Mouse (Mus musculus): Measurements from ENCODE around the gene Tmem41b. TPM values are rescaled to one million over a fixed set of nuclear protein-coding genes. Genes with fewer than 3 reads are reported as not detected.
"Not testable (repeated sequence)": the region's sequence is repeated elsewhere in the genome, so short reads cannot be mapped to it uniquely, and the experiment has no call there.

Gene Tmem41b
- 68.7 and 70.1 TPM in 2 replicates for polyA plus RNA-seq (2015; fragmentation: Nextera tagmentation; extraction: Ambion mirVana)

- H3K4me1 ChIP-seq; H3K36me3 ChIP-seq; ATAC-seq (ENCODE audit: insufficient read depth, low FRiP score, low read depth); H3K27me3 ChIP-seq (replicated peaks); H3K9me3 ChIP-seq: not testable (repeated sequence)
- Histone ChIP-seq H3K27ac (peak within 1 kb of the TSS; percentile 86), H3K4me3 (replicated peaks) (peak within 1 kb of the TSS; percentile 61), H3K4me2 (peak within 1 kb of the TSS; percentile 64), H3K9ac (peak within 1 kb of the TSS; percentile 49)
- WGBS, result 34% methylated on average over 6 of the region's 6 CpGs
Observed at GRCm38 (mm10) chr7:109986775-109987174, at the start of gene Tmem41b. Gene Tmem41b, minus strand, starts transcription at chr7:109986929.

- H3K27me3 ChIP-seq (replicated peaks), result no peaks in the 10 kb centered on the region
- no peaks in the 10 kb centered on the region for H3K4me1 ChIP-seq
- H3K9me3 ChIP-seq, result no peaks in the 10 kb centered on the region
- no peak for ATAC-seq (ENCODE audit: insufficient read depth, low FRiP score, low read depth)
- H3K36me3 ChIP-seq, result peaks cover 15% of the 10 kb centered on the region; the same call in 1 of the 2 replicates
- WGBS, result 81% methylated on average over 3 of the region's 3 CpGs
- no peak overlapping the region for H3K4me3 ChIP-seq (replicated peaks)
- H3K4me2 ChIP-seq, result no peak overlapping the region
- H3K27ac ChIP-seq, result no peak overlapping the region
- H3K9ac ChIP-seq, result no peak overlapping the region
Observed at GRCm38 (mm10) chr7:110030342-110030741, 43.6 kb upstream of the Tmem41b start.

GRCm38 (mm10) chr7:110028826-110029225 is 42.1 kb upstream of the Tmem41b start:
- H3K9me3 ChIP-seq, result no peaks in the 10 kb centered on the region
- no peaks in the 10 kb centered on the region for H3K27me3 ChIP-seq (replicated peaks)
- no peak overlapping the region for H3K4me2 ChIP-seq
- no peak overlapping the region for H3K4me3 ChIP-seq (replicated peaks)
- 76% methylated on average over 1 of the region's 1 CpGs for WGBS
- H3K36me3 ChIP-seq, result peaks cover 19% of the 10 kb centered on the region
- H3K4me1 ChIP-seq, result no peaks in the 10 kb centered on the region
- H3K9ac ChIP-seq, result no peak overlapping the region
- H3K27ac ChIP-seq, result no peak overlapping the region
- ATAC-seq (ENCODE audit: insufficient read depth, low FRiP score, low read depth), result no peak

GRCm38 (mm10) chr7:110026594-110026993 is 39.9 kb upstream of the Tmem41b start:
- H3K4me3 ChIP-seq (replicated peaks), result no peak overlapping the region
- H3K27ac ChIP-seq, result no peak overlapping the region
- H3K9me3 ChIP-seq, result no peaks in the 10 kb centered on the region
- no peaks in the 10 kb centered on the region for H3K4me1 ChIP-seq
- H3K36me3 ChIP-seq, result peaks cover 8% of the 10 kb centered on the region; the same call in 1 of the 2 replicates
- H3K4me2 ChIP-seq, result no peak overlapping the region
- WGBS, result 78% methylated on average over 2 of the region's 2 CpGs
- H3K27me3 ChIP-seq (replicated peaks), result no peaks in the 10 kb centered on the region
- ATAC-seq (ENCODE audit: insufficient read depth, low FRiP score, low read depth), result no peak
- H3K9ac ChIP-seq, result no peak overlapping the region

- WGBS, result 81% methylated on average over 1 of the region's 1 CpGs
Observed at GRCm38 (mm10) chr7:110023553-110023952, 36.8 kb upstream of the Tmem41b start.

GRCm38 (mm10) chr7:110018631-110019482 is 32.1 kb upstream of the Tmem41b start:
- ATAC-seq (ENCODE audit: insufficient read depth, low FRiP score, low read depth), result peak; percentile 70
- Histone ChIP-seq H3K27me3 (replicated peaks) (no peaks in the 10 kb centered on the region), H3K4me3 (replicated peaks) (peak overlapping the region; percentile 86), H3K9me3 (no peaks in the 10 kb centered on the region), H3K27ac (peak overlapping the region; percentile 94), H3K4me2 (peak overlapping the region; percentile 71), H3K9ac (peak overlapping the region; percentile 97), H3K4me1 (no peaks in the 10 kb centered on the region; the same call in 1 of the 2 replicates), H3K36me3 (no peaks in the 10 kb centered on the region)
- under 1% methylated on average over 42 of the region's 42 CpGs for WGBS

More at GRCm38 (mm10) chr7:110023553-110023952, 36.8 kb upstream of the Tmem41b start:
- H3K27ac ChIP-seq, result no peak overlapping the region
- no peaks in the 10 kb centered on the region for H3K27me3 ChIP-seq (replicated peaks)
- no peak overlapping the region for H3K4me3 ChIP-seq (replicated peaks)
- no peak overlapping the region for H3K9ac ChIP-seq
- no peaks in the 10 kb centered on the region for H3K9me3 ChIP-seq
- H3K36me3 ChIP-seq, result peaks cover 8% of the 10 kb centered on the region; the same call in 1 of the 2 replicates
- no peaks in the 10 kb centered on the region; the same call in 1 of the 2 replicates for H3K4me1 ChIP-seq
- no peak overlapping the region for H3K4me2 ChIP-seq
- ATAC-seq (ENCODE audit: insufficient read depth, low FRiP score, low read depth), result no peak

GRCm38 (mm10) chr7:110018117-110018630 is 31.4 kb upstream of the Tmem41b start, which contains the start of gene Ipo7:
Gene Ipo7, plus strand, starts transcription at chr7:110018274.
- Histone ChIP-seq H3K9me3 (no peaks in the 10 kb centered on the region), H3K4me2 (peak within 1 kb of the TSS; percentile 71), H3K9ac (peak within 1 kb of the TSS; percentile 97), H3K4me3 (replicated peaks) (peak within 1 kb of the TSS; percentile 86), H3K4me1 (no peaks in the 10 kb centered on the region; the same call in 1 of the 2 replicates), H3K27ac (peak within 1 kb of the TSS; percentile 94), H3K27me3 (replicated peaks) (no peaks in the 10 kb centered on the region), H3K36me3 (no peaks in the 10 kb centered on the region)
- under 1% methylated on average over 48 of the region's 48 CpGs for WGBS
- peak; percentile 97 for ATAC-seq (ENCODE audit: insufficient read depth, low FRiP score, low read depth)

- Histone ChIP-seq H3K4me1 (no peaks in the 10 kb centered on the region), H3K4me2 (no peak overlapping the region), H3K27me3 (replicated peaks) (no peaks in the 10 kb centered on the region), H3K4me3 (replicated peaks) (no peak overlapping the region), H3K27ac (no peak overlapping the region), H3K9me3 (no peaks in the 10 kb centered on the region), H3K9ac (no peak overlapping the region), H3K36me3 (no peaks in the 10 kb centered on the region)
- WGBS, result 75% methylated on average over 5 of the region's 5 CpGs
- ATAC-seq (ENCODE audit: insufficient read depth, low FRiP score, low read depth), result no peak
Observed at GRCm38 (mm10) chr7:110014272-110014671, 27.5 kb upstream of the Tmem41b start.

- Histone ChIP-seq H3K4me1 (no peaks in the 10 kb centered on the region), H3K36me3 (no peaks in the 10 kb centered on the region), H3K4me2 (no peak overlapping the region), H3K27ac (no peak overlapping the region), H3K4me3 (replicated peaks) (no peak overlapping the region), H3K27me3 (replicated peaks) (no peaks in the 10 kb centered on the region), H3K9me3 (no peaks in the 10 kb centered on the region), H3K9ac (no peak overlapping the region)
- no peak for ATAC-seq (ENCODE audit: insufficient read depth, low FRiP score, low read depth)
- 39% methylated on average over 1 of the region's 1 CpGs for WGBS
Observed at GRCm38 (mm10) chr7:110011417-110011816, 24.7 kb upstream of the Tmem41b start.

- no peaks in the 10 kb centered on the region for H3K4me1 ChIP-seq
- no peak overlapping the region for H3K4me3 ChIP-seq (replicated peaks)
- H3K4me2 ChIP-seq, result no peak overlapping the region
- H3K27ac ChIP-seq, result no peak overlapping the region
- 80% methylated on average over 6 of the region's 6 CpGs for WGBS
- no peaks in the 10 kb centered on the region for H3K9me3 ChIP-seq
- no peaks in the 10 kb centered on the region for H3K36me3 ChIP-seq
- no peak for ATAC-seq (ENCODE audit: insufficient read depth, low FRiP score, low read depth)
- no peaks in the 10 kb centered on the region for H3K27me3 ChIP-seq (replicated peaks)
- H3K9ac ChIP-seq, result no peak overlapping the region
Observed at GRCm38 (mm10) chr7:110009084-110009483, 22.4 kb upstream of the Tmem41b start.

GRCm38 (mm10) chr7:110008513-110008912 is 21.8 kb upstream of the Tmem41b start:
- Histone ChIP-seq H3K9me3 (no peaks in the 10 kb centered on the region), H3K4me1 (no peaks in the 10 kb centered on the region), H3K9ac (no peak overlapping the region), H3K27ac (no peak overlapping the region), H3K4me3 (replicated peaks) (no peak overlapping the region), H3K27me3 (replicated peaks) (no peaks in the 10 kb centered on the region), H3K36me3 (no peaks in the 10 kb centered on the region), H3K4me2 (no peak overlapping the region)
- ATAC-seq (ENCODE audit: insufficient read depth, low FRiP score, low read depth), result no peak
- 89% methylated on average over 1 of the region's 1 CpGs for WGBS

Data from stomach, embryonic 15.5 days (tissue).